Mouse (Mus musculus): ENCODE data around the gene Gm49388. TPM values are rescaled to one million over a fixed set of nuclear protein-coding genes. Genes with fewer than 3 reads are reported as not detected.

Gm49388 gene
- 1.5 TPM for polyA plus RNA-seq (2015; fragmentation: Illumina TruSeq; extraction: RNeasy Lipid Tissue Mini Kit (QIAGEN cat#74804); ENCODE audit: insufficient read depth, low read depth, low replicate concordance)

GRCm38 (mm10) chr7:127785308-127785707 lies at the start of gene Gm49388:
Gm49388 (plus strand) TSS chr7:127785608.

GRCm38 (mm10) chr7:127744366-127745045 lies 40.9 kb upstream of the Gm49388 start, which contains the start of gene Fbxl19:
Fbxl19 (plus strand) TSS chr7:127744543.

GRCm38 (mm10) chr7:127769651-127770038 lies 15.8 kb upstream of the Gm49388 start, which contains the start of gene Orai3:
Orai3 (plus strand) TSS chr7:127769815.

GRCm38 (mm10) chr7:127776426-127776825 lies 9.0 kb upstream of the Gm49388 start, which contains the start of gene Setd1a:
Setd1a (plus strand) TSS chr7:127776670.

GRCm38 (mm10) chr7:127800435-127801009 lies 15.1 kb downstream of the Gm49388 start, which contains the start of gene Hsd3b7:
Hsd3b7 (plus strand) TSS chr7:127800604.

GRCm38 (mm10) chr7:127824176-127824871 lies 38.9 kb downstream of the Gm49388 start, which contains the start of the genes Stx4a and Stx1b:
Stx4a (plus strand) TSS chr7:127824294.
Stx1b (minus strand) TSS chr7:127824549.

Other genes starting within 250 kb of the Gm49388 start
- gene Tmem265, start 224.2 kb upstream of the Gm49388 start, polyA plus RNA-seq (2015; fragmentation: Illumina TruSeq; extraction: RNeasy Lipid Tissue Mini Kit (QIAGEN cat#74804); ENCODE audit: insufficient read depth, low read depth, low replicate concordance): not detected
- 33.3 TPM for gene Phkg2, start 212.3 kb upstream of the Gm49388 start, polyA plus RNA-seq (2015; fragmentation: Illumina TruSeq; extraction: RNeasy Lipid Tissue Mini Kit (QIAGEN cat#74804); ENCODE audit: insufficient read depth, low read depth, low replicate concordance)
- gene Ccdc189, start 197.0 kb upstream of the Gm49388 start, polyA plus RNA-seq (2015; fragmentation: Illumina TruSeq; extraction: RNeasy Lipid Tissue Mini Kit (QIAGEN cat#74804); ENCODE audit: insufficient read depth, low read depth, low replicate concordance): 4.7 TPM
- gene Rnf40, start 196.8 kb upstream of the Gm49388 start, polyA plus RNA-seq (2015; fragmentation: Illumina TruSeq; extraction: RNeasy Lipid Tissue Mini Kit (QIAGEN cat#74804); ENCODE audit: insufficient read depth, low read depth, low replicate concordance): 13.6 TPM
- 3.3 TPM for gene Zfp629, start 169.8 kb upstream of the Gm49388 start, polyA plus RNA-seq (2015; fragmentation: Illumina TruSeq; extraction: RNeasy Lipid Tissue Mini Kit (QIAGEN cat#74804); ENCODE audit: insufficient read depth, low read depth, low replicate concordance)
- gene Bcl7c, start 76.7 kb upstream of the Gm49388 start, polyA plus RNA-seq (2015; fragmentation: Illumina TruSeq; extraction: RNeasy Lipid Tissue Mini Kit (QIAGEN cat#74804); ENCODE audit: insufficient read depth, low read depth, low replicate concordance): 12.7 TPM
- 1.5 TPM for gene Ctf1, start 72.9 kb upstream of the Gm49388 start, polyA plus RNA-seq (2015; fragmentation: Illumina TruSeq; extraction: RNeasy Lipid Tissue Mini Kit (QIAGEN cat#74804); ENCODE audit: insufficient read depth, low read depth, low replicate concordance)
- gene Ctf2, start 53.4 kb upstream of the Gm49388 start, polyA plus RNA-seq (2015; fragmentation: Illumina TruSeq; extraction: RNeasy Lipid Tissue Mini Kit (QIAGEN cat#74804); ENCODE audit: insufficient read depth, low read depth, low replicate concordance): not detected
- 3.7 TPM for gene Fbxl19, start 41.1 kb upstream of the Gm49388 start, polyA plus RNA-seq (2015; fragmentation: Illumina TruSeq; extraction: RNeasy Lipid Tissue Mini Kit (QIAGEN cat#74804); ENCODE audit: insufficient read depth, low read depth, low replicate concordance)
- 5.9 TPM for gene Orai3, start 15.8 kb upstream of the Gm49388 start, polyA plus RNA-seq (2015; fragmentation: Illumina TruSeq; extraction: RNeasy Lipid Tissue Mini Kit (QIAGEN cat#74804); ENCODE audit: insufficient read depth, low read depth, low replicate concordance)
- gene Setd1a, start 8.9 kb upstream of the Gm49388 start, polyA plus RNA-seq (2015; fragmentation: Illumina TruSeq; extraction: RNeasy Lipid Tissue Mini Kit (QIAGEN cat#74804); ENCODE audit: insufficient read depth, low read depth, low replicate concordance): 5.8 TPM
- gene Hsd3b7, start 15.0 kb downstream of the Gm49388 start, polyA plus RNA-seq (2015; fragmentation: Illumina TruSeq; extraction: RNeasy Lipid Tissue Mini Kit (QIAGEN cat#74804); ENCODE audit: insufficient read depth, low read depth, low replicate concordance): 26.3 TPM
- gene Stx4a, start 38.7 kb downstream of the Gm49388 start, polyA plus RNA-seq (2015; fragmentation: Illumina TruSeq; extraction: RNeasy Lipid Tissue Mini Kit (QIAGEN cat#74804); ENCODE audit: insufficient read depth, low read depth, low replicate concordance): 32.5 TPM
- 0.92 TPM for gene Stx1b, start 38.9 kb downstream of the Gm49388 start, polyA plus RNA-seq (2015; fragmentation: Illumina TruSeq; extraction: RNeasy Lipid Tissue Mini Kit (QIAGEN cat#74804); ENCODE audit: insufficient read depth, low read depth, low replicate concordance)
- 6.2 TPM for gene Zfp646, start 90.6 kb downstream of the Gm49388 start, polyA plus RNA-seq (2015; fragmentation: Illumina TruSeq; extraction: RNeasy Lipid Tissue Mini Kit (QIAGEN cat#74804); ENCODE audit: insufficient read depth, low read depth, low replicate concordance)
- 0.57 TPM for gene Zfp668, start 91.2 kb downstream of the Gm49388 start, polyA plus RNA-seq (2015; fragmentation: Illumina TruSeq; extraction: RNeasy Lipid Tissue Mini Kit (QIAGEN cat#74804); ENCODE audit: insufficient read depth, low read depth, low replicate concordance)
- 34.6 TPM for gene Prss53, start 105.4 kb downstream of the Gm49388 start, polyA plus RNA-seq (2015; fragmentation: Illumina TruSeq; extraction: RNeasy Lipid Tissue Mini Kit (QIAGEN cat#74804); ENCODE audit: insufficient read depth, low read depth, low replicate concordance)
- not detected for gene Gm21974, start 109.8 kb downstream of the Gm49388 start, polyA plus RNA-seq (2015; fragmentation: Illumina TruSeq; extraction: RNeasy Lipid Tissue Mini Kit (QIAGEN cat#74804); ENCODE audit: insufficient read depth, low read depth, low replicate concordance)
- gene Vkorc1, start 110.0 kb downstream of the Gm49388 start, polyA plus RNA-seq (2015; fragmentation: Illumina TruSeq; extraction: RNeasy Lipid Tissue Mini Kit (QIAGEN cat#74804); ENCODE audit: insufficient read depth, low read depth, low replicate concordance): 46.0 TPM
- gene Bckdk, start 118.5 kb downstream of the Gm49388 start, polyA plus RNA-seq (2015; fragmentation: Illumina TruSeq; extraction: RNeasy Lipid Tissue Mini Kit (QIAGEN cat#74804); ENCODE audit: insufficient read depth, low read depth, low replicate concordance): 50.9 TPM
- gene Kat8, start 126.9 kb downstream of the Gm49388 start, polyA plus RNA-seq (2015; fragmentation: Illumina TruSeq; extraction: RNeasy Lipid Tissue Mini Kit (QIAGEN cat#74804); ENCODE audit: insufficient read depth, low read depth, low replicate concordance): 8.2 TPM
- 37.0 TPM for gene Prss8, start 144.5 kb downstream of the Gm49388 start, polyA plus RNA-seq (2015; fragmentation: Illumina TruSeq; extraction: RNeasy Lipid Tissue Mini Kit (QIAGEN cat#74804); ENCODE audit: insufficient read depth, low read depth, low replicate concordance)
- 7.1 TPM for gene Prss36, start 161.1 kb downstream of the Gm49388 start, polyA plus RNA-seq (2015; fragmentation: Illumina TruSeq; extraction: RNeasy Lipid Tissue Mini Kit (QIAGEN cat#74804); ENCODE audit: insufficient read depth, low read depth, low replicate concordance)
- gene Fus, start 181.8 kb downstream of the Gm49388 start, polyA plus RNA-seq (2015; fragmentation: Illumina TruSeq; extraction: RNeasy Lipid Tissue Mini Kit (QIAGEN cat#74804); ENCODE audit: insufficient read depth, low read depth, low replicate concordance): 87.1 TPM
- 2.8 TPM for gene Pycard, start 208.3 kb downstream of the Gm49388 start, polyA plus RNA-seq (2015; fragmentation: Illumina TruSeq; extraction: RNeasy Lipid Tissue Mini Kit (QIAGEN cat#74804); ENCODE audit: insufficient read depth, low read depth, low replicate concordance)
- not detected for gene Trim72, start 218.3 kb downstream of the Gm49388 start, polyA plus RNA-seq (2015; fragmentation: Illumina TruSeq; extraction: RNeasy Lipid Tissue Mini Kit (QIAGEN cat#74804); ENCODE audit: insufficient read depth, low read depth, low replicate concordance)

Data from pancreas, adult 10 weeks (tissue).